ENCODE assay signal across 18 mouse cellular contexts in genomic region chr16:4674091-4674490, GRCm38 (mm10). TPM values are rescaled to one million over a fixed set of nuclear protein-coding genes. Genes with fewer than 3 reads are reported as not detected.
A peak's percentile ranks its signal among the peaks of the same experiment; 100 is the strongest.
DNase-seq lines count a peak whose midpoint lies in the region; ATAC-seq lines count a peak whose summit lies in the region.
"Had no signal": no experiment of that assay in that cellular context is flagged by ENCODE, and none has a peak within 500 bp of the region (broad histone marks: within the 10 kb centered on the region; RNA-seq: fewer than 3 reads in every experiment).

No protein-coding gene starts in this region.

- ATAC-seq in hindbrain, embryonic 14.5 days (ENCODE audit: low FRiP score), result no peak
- ATAC-seq: forebrain, embryonic 16.5 days; midbrain, embryonic 15.5 days had no signal

- no peaks in the 10 kb centered on the region for H3K27me3 ChIP-seq in splenic B cell, adult 2 months (ENCODE audit: control insufficient read depth, insufficient read depth, low read length, poor library complexity, severe bottlenecking)
- H3K27me3 ChIP-seq in hindbrain, embryonic 14.5 days (ENCODE audit: control insufficient read depth, insufficient read depth, low read length), result no peaks in the 10 kb centered on the region
- H3K27me3 ChIP-seq: embryonic facial prominence, embryonic 15.5 days; heart, embryonic 15.5 days; hindbrain, embryonic 15.5 days; midbrain, embryonic 15.5 days had no signal

- no peak overlapping the region for H3K27ac ChIP-seq in hindbrain, embryonic 14.5 days
- H3K27ac ChIP-seq: embryonic facial prominence, embryonic 15.5 days; heart, embryonic 15.5 days; hindbrain, embryonic 15.5 days; midbrain, embryonic 15.5 days; stomach, postnatal 0 days had no signal

- no peak overlapping the region for H3K9ac ChIP-seq in hindbrain, embryonic 14.5 days
- H3K9ac ChIP-seq: embryonic facial prominence, embryonic 15.5 days; heart, embryonic 15.5 days; hindbrain, embryonic 15.5 days; midbrain, embryonic 15.5 days had no signal

- H3K9me3 ChIP-seq in hindbrain, embryonic 14.5 days (ENCODE audit: control insufficient read depth, low read length), result no peaks in the 10 kb centered on the region
- H3K9me3 ChIP-seq: embryonic facial prominence, embryonic 15.5 days; heart, embryonic 15.5 days; hindbrain, embryonic 15.5 days; midbrain, embryonic 15.5 days had no signal

- H3K4me1 ChIP-seq in hindbrain, embryonic 14.5 days (replicated peaks; ENCODE audit: control insufficient read depth, insufficient read depth, low read length), result peaks cover 7% of the 10 kb centered on the region

- peaks cover 9% of the 10 kb centered on the region for H3K36me3 ChIP-seq in splenic B cell, adult 2 months (ENCODE audit: control insufficient read depth, insufficient read depth, low read length, poor library complexity, severe bottlenecking)
- H3K36me3 ChIP-seq in hindbrain, embryonic 14.5 days (replicated peaks; ENCODE audit: control insufficient read depth, insufficient read depth), result peaks cover 47% of the 10 kb centered on the region

- no peak overlapping the region for H3K4me3 ChIP-seq in hindbrain, embryonic 14.5 days (replicated peaks; ENCODE audit: low read length)
- H3K4me3 ChIP-seq: embryonic facial prominence, embryonic 15.5 days; heart, embryonic 15.5 days; hindbrain, embryonic 15.5 days; midbrain, embryonic 15.5 days had no signal

- intact Hi-C loops in left cerebral cortex, postnatal 14 days (cut with DNase I), result no loop called here

- no peak overlapping the region for H3K4me2 ChIP-seq in hindbrain, embryonic 14.5 days (replicated peaks)
- H3K4me2 ChIP-seq: embryonic facial prominence, embryonic 15.5 days; heart, embryonic 15.5 days; hindbrain, embryonic 15.5 days; midbrain, embryonic 15.5 days had no signal

- 84% methylated on average over 4 of the region's 4 CpGs for WGBS in hindbrain, embryonic 14.5 days

- DNase-seq in CD4-positive helper T cell, adult 2 months (ENCODE audit: low read depth, low spot score), result peak; percentile 89
- DNase-seq in CD8-positive naive resting alpha-beta T cell, adult 2 months (ENCODE audit: low read depth in 2 of 2, low spot score in 2 of 2), result peak; percentile 66 to 73
- peak; percentile 90 for DNase-seq in induced T-regulatory cell, adult 2 months (ENCODE audit: low read depth)
- DNase-seq in splenic B cell, adult 2 months (ENCODE audit: low read depth, low spot score), result peak; percentile 79
- no peak for DNase-seq in hindbrain, embryonic 14.5 days (ENCODE audit: low spot score)
- no peak for DNase-seq in cerebellum, adult 9-11 months
- DNase-seq in heart, adult 11 months, result no peak
- DNase-seq in left cerebral cortex, postnatal 14 days (ENCODE audit: low spot score in 2 of 2), result no peak
- DNase-seq: gastrocnemius, postnatal 25 days; left cerebral cortex, postnatal 4 days; lung, adult 2 months; right cerebral cortex, postnatal 14 days had no signal

RNA-seq across cellular contexts. Expression of gene Coro7, which starts 5.5 kb away (rescaled TPM):
- 24.1 and 27.2 TPM in 2 replicates for polyA plus RNA-seq in hindbrain, embryonic 14.5 days (2014; fragmentation: Nextera tagmentation; extraction: Ambion mirVana)
- 10 to 100 TPM; 81.1 to 93.9 TPM for total RNA-seq in left cerebral cortex, postnatal 14 days (2021)

RNA-seq across cellular contexts. Expression of gene Dnaja3, which starts 34.3 kb away (rescaled TPM):
- 54.6 and 64.8 TPM in 2 replicates for polyA plus RNA-seq in hindbrain, embryonic 14.5 days (2014; fragmentation: Nextera tagmentation; extraction: Ambion mirVana)
- total RNA-seq in left cerebral cortex, postnatal 14 days (2021), result 10 to 100 TPM; 63.6 to 65.9 TPM

RNA-seq across cellular contexts. Expression of gene Vasn, which starts 34.4 kb away (rescaled TPM):
- 6.4 and 6.6 TPM in 2 replicates for polyA plus RNA-seq in hindbrain, embryonic 14.5 days (2014; fragmentation: Nextera tagmentation; extraction: Ambion mirVana)
- 10 to 100 TPM in 1 of 2 experiments, 1 to 10 TPM in 1; 8.3 to 10.9 TPM for total RNA-seq in left cerebral cortex, postnatal 14 days (2021)

RNA-seq across cellular contexts. Expression of gene Nmral1, which starts 45.1 kb away (rescaled TPM):
- polyA plus RNA-seq in hindbrain, embryonic 14.5 days (2014; fragmentation: Nextera tagmentation; extraction: Ambion mirVana), result 56.4 and 58.0 TPM in 2 replicates
- 1 to 10 TPM; 8.3 to 10.0 TPM for total RNA-seq in left cerebral cortex, postnatal 14 days (2021)

RNA-seq across cellular contexts. Expression of gene Pam16, which starts 49.3 kb away (rescaled TPM):
- 174 and 193 TPM in 2 replicates for polyA plus RNA-seq in hindbrain, embryonic 14.5 days (2014; fragmentation: Nextera tagmentation; extraction: Ambion mirVana)
- total RNA-seq in left cerebral cortex, postnatal 14 days (2021), result 10 to 100 TPM; 81.6 to 82.8 TPM

Comparison
In these comparisons a context has a peak if more than half of its experiments do, and no peak if none do; other contexts are left out.
1. DNase-seq: peak in CD4-positive helper T cell, adult 2 months (single experiment), CD8-positive naive resting alpha-beta T cell, adult 2 months (2 of 2), induced T-regulatory cell, adult 2 months (single experiment) and splenic B cell, adult 2 months (single experiment); none in hindbrain, embryonic 14.5 days (single experiment), cerebellum, adult 9-11 months (single experiment), heart, adult 11 months (single experiment) and left cerebral cortex, postnatal 14 days (0 of 2).